Mouse (Mus musculus) small intestine, adult 2 months (tissue): ENCODE results near the gene Astn2.

ENCODE experiments used
- CTCF ChIP-seq: fragments of 200-500 bp; IDR thresholded peaks from 2 replicates; pipeline ENCODE4 v1.5.1; 2012; ENCODE audit warnings: low read depth, mild to moderate bottlenecking, control low read depth, inconsistent platforms, low read length, moderate library complexity, mixed read lengths; ENCODE audit not compliant: insufficient replicate concordance, insufficient read length; ENCODE audit errors: extremely low read depth
- POLR2A ChIP-seq: fragments of 200-500 bp; IDR thresholded peaks from 2 replicates; pipeline ENCODE4 v1.6.1; 2012; ENCODE audit warnings: low read depth, mild to moderate bottlenecking, control low read depth, inconsistent platforms, low read length, moderate library complexity

DNA sequence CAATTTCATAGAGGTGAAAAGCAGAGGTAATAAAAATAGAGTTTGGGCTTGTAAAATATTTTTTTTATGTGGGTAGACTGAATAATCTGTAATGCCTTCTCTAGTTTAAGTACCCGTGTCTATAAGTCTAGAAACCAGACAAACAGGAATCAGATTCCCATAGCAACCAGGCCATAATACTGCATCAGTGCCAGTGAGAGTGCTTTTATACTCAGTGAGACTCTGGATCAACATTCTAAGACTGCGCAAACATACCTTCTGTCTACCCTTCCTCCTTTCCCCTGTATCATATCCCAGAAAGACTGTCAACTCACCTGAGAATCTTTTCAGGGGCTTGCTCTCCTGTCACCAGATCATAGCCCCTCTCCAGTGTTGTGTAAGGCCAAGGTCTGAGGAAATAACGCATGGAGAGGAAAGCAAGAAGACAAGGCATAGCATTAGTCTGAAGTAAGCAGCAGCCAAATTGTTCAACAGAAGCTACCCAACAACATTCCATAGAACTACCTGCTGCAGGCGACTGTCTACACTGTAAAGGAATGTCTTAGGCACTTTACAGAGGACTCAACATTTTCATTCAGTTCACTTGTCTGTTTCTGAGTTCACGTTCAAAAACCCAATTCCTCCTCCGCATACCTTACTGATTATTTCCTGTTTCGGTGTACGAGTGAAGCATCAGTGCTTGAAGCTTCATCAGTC is 492.0 kb downstream of the Astn2 start:
- TF ChIP-seq POLR2A = no peak
- no peak for TF ChIP-seq CTCF
